Mouse (Mus musculus) heart, embryonic 11.5 days (tissue): ENCODE measurements at regions not wholly inside any gene's neighbourhood (a gene's known extent, or its start where the extent isn't known, plus 50 kb on each side); places are given as distances from the start of the nearest gene placed in this dataset.
A peak's percentile ranks its signal among the peaks of the same experiment; 100 is the strongest.

Experiments used
- ATAC-seq: fragments of 200-750 bp; cut with Nextera tagmentation; replicated peaks from 2 replicates; pipeline ENCODE4 v1.8.0; 2017; ENCODE audit warnings: moderate library complexity; ENCODE audit not compliant: insufficient number of reproducible peaks, low FRiP score, low TSS enrichment
- H3K27ac ChIP-seq: fragments of 300-500 bp; sonication (generic); 2 replicates; pipeline ENCODE4 v1.5.1; 2014; ENCODE audit warnings: mild to moderate bottlenecking, low read depth, low read length
- H3K27me3 ChIP-seq: fragments of 300-500 bp; sonication (generic); 2 replicates; pipeline ENCODE4 v1.6.1; 2014; ENCODE audit warnings: mild to moderate bottlenecking, low read length, mixed read lengths; ENCODE audit not compliant: control insufficient read depth, insufficient read depth
- H3K36me3 ChIP-seq: fragments of 300-500 bp; sonication (generic); 2 replicates; pipeline ENCODE4 v1.6.1; 2014; ENCODE audit warnings: mild to moderate bottlenecking, low read length, moderate library complexity, mixed read lengths; ENCODE audit not compliant: control insufficient read depth, insufficient read depth
- H3K4me1 ChIP-seq: fragments of 300-500 bp; sonication (generic); 2 replicates; pipeline ENCODE4 v1.6.1; 2014; ENCODE audit warnings: low read length; ENCODE audit not compliant: control insufficient read depth, insufficient read depth
- H3K4me2 ChIP-seq: fragments of 300-500 bp; sonication (generic); 2 replicates; pipeline ENCODE4 v1.6.1; 2014; ENCODE audit warnings: mild to moderate bottlenecking, moderate library complexity
- H3K4me3 ChIP-seq: fragments of 300-500 bp; sonication (generic); 2 replicates; pipeline ENCODE4 v1.5.1; 2014; ENCODE audit warnings: low read depth, low read length
- H3K9ac ChIP-seq: fragments of 300-500 bp; sonication (generic); 2 replicates; pipeline ENCODE4 v1.6.1; 2014; ENCODE audit warnings: mild to moderate bottlenecking, low read depth, low read length, moderate library complexity
- H3K9me3 ChIP-seq: fragments of 300-500 bp; sonication (generic); replicated peaks from 2 replicates; pipeline ENCODE4 v1.6.1; 2016; ENCODE audit warnings: low read length; ENCODE audit not compliant: control insufficient read depth
- WGBS: fragments of 180-500 bp; shearing (Covaris S2); extraction: QIAGEN DNeasy Blood & Tissue Kit; methylation state at CpG from one replicate; pipeline ENCODE4 v1.1.7; 2014; ENCODE audit not compliant: insufficient replicate concordance; 5-methylcytosine and 5-hydroxymethylcytosine counted together

DNA sequence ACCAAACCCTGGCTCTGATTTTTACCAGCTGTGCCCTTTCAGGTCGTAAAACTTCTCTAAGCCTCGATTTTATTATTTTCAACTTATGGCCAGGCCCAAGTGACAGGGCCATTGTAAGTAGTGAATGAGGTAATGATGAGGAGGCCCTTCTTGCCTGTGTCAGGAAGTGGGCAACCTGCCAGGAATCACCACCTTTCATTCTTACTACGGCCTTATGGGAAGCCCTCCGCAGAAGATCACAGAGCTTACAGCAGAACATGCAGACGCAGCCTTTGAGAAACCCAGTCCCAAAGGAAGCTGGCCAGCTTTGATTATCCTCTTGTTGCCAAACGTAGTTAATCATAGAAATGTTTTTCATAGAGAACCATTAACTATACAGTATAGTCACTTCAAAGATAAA, 124.9 kb upstream of the Mpp6 start:
- no peak for ATAC-seq
- no peak overlapping the region for H3K9ac ChIP-seq

DNA sequence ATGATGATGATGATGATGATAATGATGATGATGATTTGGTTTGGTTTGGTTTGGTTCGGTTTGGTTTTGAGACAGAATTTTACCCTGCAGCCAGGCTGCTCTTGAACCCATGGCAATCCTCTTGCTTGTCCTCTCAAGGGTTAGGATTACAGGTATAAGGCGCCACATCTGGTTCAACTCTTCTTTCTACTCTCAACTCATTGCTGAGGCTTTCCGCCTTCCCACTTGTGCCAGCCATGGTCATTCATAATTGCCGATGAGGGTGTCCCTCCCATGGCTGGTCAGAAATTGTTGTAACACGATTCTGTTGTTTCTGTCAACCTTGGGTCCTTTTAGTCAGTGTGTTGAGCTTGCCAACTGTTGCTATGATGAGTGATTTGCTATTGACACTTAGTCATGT, 122.9 kb upstream of the Mpp6 start:
- ATAC-seq, result no peak
- H3K36me3 ChIP-seq, result no peaks in the 10 kb centered on the region
- H3K4me2 ChIP-seq, result no peak overlapping the region
- no peak overlapping the region for H3K9ac ChIP-seq
- no peaks in the 10 kb centered on the region for H3K4me1 ChIP-seq
- H3K4me3 ChIP-seq, result no peak overlapping the region
- H3K27ac ChIP-seq, result no peak overlapping the region
- H3K27me3 ChIP-seq, result no peaks in the 10 kb centered on the region
- no peaks in the 10 kb centered on the region for H3K9me3 ChIP-seq
- WGBS, result 79% methylated on average over 5 of the region's 5 CpGs

More for the DNA sequence above, 124.9 kb upstream of the Mpp6 start:
- Histone ChIP-seq H3K9me3 (no peaks in the 10 kb centered on the region), H3K4me2 (no peak overlapping the region), H3K4me3 (no peak overlapping the region), H3K4me1 (no peaks in the 10 kb centered on the region), H3K27me3 (no peaks in the 10 kb centered on the region), H3K27ac (no peak overlapping the region), H3K36me3 (no peaks in the 10 kb centered on the region)
- 41% methylated on average over 6 of the region's 6 CpGs for WGBS

DNA sequence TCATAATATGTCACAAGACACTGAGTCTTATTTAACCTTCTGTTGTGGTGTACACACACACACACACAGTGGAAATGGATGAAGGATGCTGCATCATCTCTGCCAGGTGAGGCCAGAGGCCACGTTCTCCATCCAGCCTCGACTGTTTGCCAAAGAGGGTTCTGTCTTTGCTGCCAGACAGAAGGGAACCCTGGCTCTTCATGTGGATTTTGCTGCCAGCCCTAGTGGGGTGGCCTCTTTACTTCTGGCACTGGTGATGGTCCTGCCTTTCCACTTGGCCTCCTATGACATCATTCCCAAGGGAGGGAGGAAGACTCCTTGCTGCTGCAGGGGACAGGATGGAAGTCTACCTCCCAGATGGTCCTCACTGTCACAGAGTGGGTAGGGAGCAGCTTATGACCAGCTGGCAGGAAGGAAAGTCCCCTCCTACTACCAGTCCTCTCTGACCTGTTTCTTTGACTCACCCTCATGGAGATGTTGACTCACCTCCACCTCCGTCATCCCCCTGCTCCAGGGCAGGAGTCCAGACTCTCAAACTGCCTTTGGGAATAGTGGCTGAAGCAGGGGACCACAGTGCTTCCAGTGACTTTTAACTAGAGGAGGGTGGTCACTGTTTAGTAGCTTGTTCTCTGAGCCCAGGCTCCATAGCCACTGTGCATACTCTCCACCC, 122.4 kb upstream of the Mpp6 start:
- Histone ChIP-seq H3K9ac (no peak overlapping the region), H3K27me3 (no peaks in the 10 kb centered on the region), H3K36me3 (no peaks in the 10 kb centered on the region), H3K27ac (no peak overlapping the region), H3K4me2 (no peak overlapping the region), H3K9me3 (no peaks in the 10 kb centered on the region), H3K4me1 (no peaks in the 10 kb centered on the region), H3K4me3 (no peak overlapping the region)
- WGBS, result 75% methylated on average over 3 of the region's 3 CpGs
- ATAC-seq, result no peak

DNA sequence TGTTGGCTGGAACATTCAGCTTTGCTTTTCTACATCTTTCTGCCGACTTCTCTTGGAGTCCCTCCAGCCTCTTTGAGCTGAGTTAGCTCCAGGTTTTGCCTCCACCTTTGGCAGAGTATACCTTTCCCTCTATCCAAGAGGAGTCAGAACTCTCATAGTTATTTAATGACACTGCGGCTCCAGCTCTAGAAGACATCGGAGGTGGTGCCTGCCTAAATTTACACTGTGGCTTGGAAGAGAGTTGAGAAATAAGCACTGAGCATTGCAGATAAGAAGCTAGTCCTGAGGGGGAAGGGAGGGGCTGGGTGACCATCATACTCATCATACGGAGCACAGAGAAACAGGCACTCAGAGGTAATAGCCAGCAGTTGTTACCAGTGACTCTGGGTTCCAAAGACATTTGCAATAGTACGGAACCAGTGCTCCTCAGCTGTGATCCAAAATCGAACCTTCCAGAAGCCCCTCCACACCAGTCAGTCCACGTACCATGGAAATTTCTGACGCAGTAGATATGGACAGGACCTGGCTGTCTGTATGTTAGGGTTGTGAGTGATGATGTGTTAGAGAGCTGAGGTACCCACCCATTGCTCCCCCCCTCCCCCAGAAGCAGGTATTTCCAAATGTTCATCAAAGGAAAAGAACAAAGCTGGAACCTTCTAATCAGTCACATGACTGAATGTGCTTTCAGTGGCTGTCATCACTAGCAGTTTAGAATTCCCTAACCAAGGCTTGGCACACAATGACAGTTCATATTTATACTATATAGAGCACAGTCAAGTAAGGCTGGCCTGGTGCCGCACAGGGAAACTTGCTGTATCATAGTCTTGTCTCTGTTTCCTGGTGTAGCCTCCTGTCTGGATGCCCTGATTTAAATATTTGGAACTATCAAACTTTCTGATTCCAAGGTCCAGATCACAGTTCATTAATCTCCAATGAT, 120.2 kb upstream of the Mpp6 start:
- H3K9ac ChIP-seq, result no peak overlapping the region
- H3K9me3 ChIP-seq, result no peaks in the 10 kb centered on the region
- no peak overlapping the region for H3K4me3 ChIP-seq
- no peaks in the 10 kb centered on the region for H3K27me3 ChIP-seq
- ATAC-seq, result peak; percentile 39; the same call in 1 of the 2 replicates
- H3K27ac ChIP-seq, result no peak overlapping the region
- H3K4me2 ChIP-seq, result no peak overlapping the region
- H3K4me1 ChIP-seq, result no peaks in the 10 kb centered on the region
- 52% methylated on average over 9 of the region's 9 CpGs for WGBS
- H3K36me3 ChIP-seq, result no peaks in the 10 kb centered on the region

DNA sequence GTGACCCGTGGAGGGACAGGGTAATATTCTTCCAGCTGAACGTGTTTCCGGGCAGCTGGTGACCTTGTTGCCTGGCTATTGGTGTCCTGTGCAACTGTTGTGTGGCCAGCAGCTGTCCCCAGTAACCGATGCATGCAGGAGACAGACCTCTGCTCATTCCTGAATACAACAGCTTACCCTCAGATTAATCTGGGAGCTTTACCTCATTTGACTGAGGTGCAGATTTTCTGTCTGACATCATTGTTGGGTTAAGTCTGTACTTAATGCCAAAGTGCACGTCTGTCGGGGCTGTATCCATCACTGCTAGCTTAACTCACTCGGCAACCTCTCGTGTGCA, 119.6 kb upstream of the Mpp6 start:
- H3K27ac ChIP-seq, result no peak overlapping the region
- H3K27me3 ChIP-seq, result no peaks in the 10 kb centered on the region
- no peaks in the 10 kb centered on the region for H3K4me1 ChIP-seq
- no peaks in the 10 kb centered on the region for H3K9me3 ChIP-seq
- H3K9ac ChIP-seq, result no peak overlapping the region
- no peak overlapping the region for H3K4me3 ChIP-seq
- H3K4me2 ChIP-seq, result no peak overlapping the region
- 52% methylated on average over 8 of the region's 8 CpGs for WGBS
- no peaks in the 10 kb centered on the region for H3K36me3 ChIP-seq
- no peak for ATAC-seq

DNA sequence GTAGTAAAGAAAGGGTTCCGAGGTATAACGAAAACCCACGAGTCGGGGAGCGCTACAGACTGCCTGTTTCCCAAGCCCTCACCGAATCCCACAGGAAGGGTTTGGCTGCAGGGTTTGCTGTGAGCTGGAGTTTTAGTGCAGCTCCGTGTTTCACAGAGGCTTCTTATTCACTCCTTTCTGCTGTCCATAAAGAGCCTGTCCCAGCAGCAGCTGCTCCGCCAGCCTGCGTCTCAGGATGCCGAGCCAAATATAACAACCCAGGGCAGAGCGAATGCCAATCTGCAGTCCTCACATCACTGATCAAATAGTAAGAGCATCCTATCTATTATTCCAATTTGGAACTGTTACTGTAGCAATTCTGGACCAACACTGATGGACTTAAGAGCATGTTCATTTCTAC, 110.7 kb upstream of the Mpp6 start:
- no peak overlapping the region for H3K4me2 ChIP-seq
- H3K27me3 ChIP-seq, result no peaks in the 10 kb centered on the region
- no peak overlapping the region for H3K27ac ChIP-seq
- no peak for ATAC-seq
- no peaks in the 10 kb centered on the region for H3K4me1 ChIP-seq
- no peaks in the 10 kb centered on the region for H3K9me3 ChIP-seq
- H3K4me3 ChIP-seq, result no peak overlapping the region
- 77% methylated on average over 11 of the region's 11 CpGs for WGBS
- H3K9ac ChIP-seq, result no peak overlapping the region
- no peaks in the 10 kb centered on the region for H3K36me3 ChIP-seq

DNA sequence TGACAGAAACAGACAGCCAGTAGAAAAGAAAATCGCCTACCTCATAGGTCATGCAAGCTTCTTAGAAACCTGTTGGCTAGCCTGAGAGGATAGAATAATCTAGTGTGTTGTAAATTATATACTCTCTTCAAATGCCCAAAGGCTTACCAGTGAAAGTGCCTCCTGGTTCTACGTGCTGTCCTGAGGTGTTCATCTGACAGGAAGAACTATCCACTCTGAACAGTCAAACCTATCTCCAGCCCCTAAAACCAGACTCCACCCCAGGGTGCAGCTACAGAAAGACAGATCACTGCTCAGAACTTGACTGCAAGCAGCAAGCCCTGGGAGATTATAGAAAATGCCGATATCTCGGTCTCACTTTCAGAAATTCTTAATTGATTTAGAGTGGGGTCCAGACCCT, 102.0 kb upstream of the Mpp6 start:
- H3K4me3 ChIP-seq, result no peak overlapping the region
- H3K9ac ChIP-seq, result no peak overlapping the region
- no peaks in the 10 kb centered on the region for H3K27me3 ChIP-seq
- 74% methylated on average over 4 of the region's 4 CpGs for WGBS
- no peaks in the 10 kb centered on the region for H3K9me3 ChIP-seq
- ATAC-seq, result no peak
- no peaks in the 10 kb centered on the region; the same call in 1 of the 2 replicates for H3K4me1 ChIP-seq
- no peaks in the 10 kb centered on the region for H3K36me3 ChIP-seq
- no peak overlapping the region for H3K4me2 ChIP-seq
- no peak overlapping the region for H3K27ac ChIP-seq

DNA sequence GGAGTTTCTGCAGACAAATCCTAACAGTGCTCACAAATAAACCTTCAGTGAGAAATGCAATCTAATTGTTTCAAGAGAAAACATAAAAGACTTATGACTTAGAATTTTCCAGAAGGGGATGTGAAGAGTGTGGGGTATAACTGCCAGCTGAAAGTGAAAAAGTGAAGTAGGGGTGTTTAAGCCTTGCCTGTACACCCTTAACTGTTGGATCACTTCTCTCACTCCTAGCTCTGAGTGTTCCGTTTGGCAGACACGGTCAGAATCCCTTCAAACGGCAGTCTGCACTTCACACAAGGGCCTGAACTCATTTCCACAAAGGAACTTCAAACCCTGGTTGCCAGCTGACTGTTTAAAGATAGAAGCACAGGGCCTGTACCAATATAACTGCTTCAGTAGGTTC, 101.2 kb upstream of the Mpp6 start:
- H3K4me2 ChIP-seq, result no peak overlapping the region
- H3K36me3 ChIP-seq, result no peaks in the 10 kb centered on the region
- WGBS, result 34% methylated on average over 3 of the region's 3 CpGs
- no peak overlapping the region for H3K9ac ChIP-seq
- no peaks in the 10 kb centered on the region; the same call in 1 of the 2 replicates for H3K4me1 ChIP-seq
- no peak for ATAC-seq
- H3K27ac ChIP-seq, result 0 out of 2 replicates have a peak overlapping the region, but pooled peaks have one; percentile 11
- no peak overlapping the region for H3K4me3 ChIP-seq
- H3K9me3 ChIP-seq, result no peaks in the 10 kb centered on the region
- H3K27me3 ChIP-seq, result no peaks in the 10 kb centered on the region
